Mouse (Mus musculus) brain, embryonic 14.5 days (tissue): ENCODE results near the gene Sidt2. TPM values are rescaled to one million over a fixed set of nuclear protein-coding genes. Genes with fewer than 3 reads are reported as not detected.

ENCODE experiments used
- DNase-seq: peaks from one replicate; pipeline ENCODE4 v3.0.0-alpha.2; 2011; ENCODE audit warnings: low read depth
- CTCF ChIP-seq: fragments of 200-500 bp; IDR thresholded peaks from 2 replicates; pipeline ENCODE4 v1.5.1; 2012; ENCODE audit warnings: inconsistent platforms, mild to moderate bottlenecking, moderate library complexity, borderline replicate concordance; ENCODE audit not compliant: insufficient read depth, insufficient read length; ENCODE audit errors: extremely low read depth
- POLR2A ChIP-seq: fragments of 200-500 bp; IDR thresholded peaks from 2 replicates; pipeline ENCODE4 v1.6.1; 2012; ENCODE audit warnings: mild to moderate bottlenecking, inconsistent platforms, borderline replicate concordance; ENCODE audit not compliant: poor library complexity, insufficient read depth, insufficient read length, severe bottlenecking; ENCODE audit errors: extremely low read depth
- polyA plus RNA-seq: library from polyadenylated mRNA; depleted of rRNA; stranded (reverse); fragments of >200 nt; gene quantifications from 2 replicates; pipeline ENCODE4 v1.2.3, GENCODE M21; 2012; rRNA removed

Sidt2 gene
- polyA plus RNA-seq, 1 experiment = 101 TPM

GRCm38 (mm10) chr9:45893681-45894080 lies 61.4 kb downstream of the Sidt2 start:
- DNase-seq = no peak
- TF ChIP-seq CTCF (no peak), POLR2A (no peak)

Other genes starting within 250 kb of the Sidt2 start
- gene Cep164, start 126.6 kb downstream of the Sidt2 start, polyA plus RNA-seq = 26.5 and 29.6 TPM in 2 replicates
- gene Bace1, start 116.7 kb downstream of the Sidt2 start, polyA plus RNA-seq = 39.2 and 52.9 TPM in 2 replicates
- 40.3 and 48.7 TPM in 2 replicates for gene Pcsk7, start 48.8 kb downstream of the Sidt2 start, polyA plus RNA-seq
- gene Rnf214, start 48.3 kb downstream of the Sidt2 start, polyA plus RNA-seq = 50.6 and 68.0 TPM in 2 replicates
- 5.7 and 7.3 TPM in 2 replicates for gene Tagln, start 19.2 kb downstream of the Sidt2 start, polyA plus RNA-seq
- 126 and 166 TPM in 2 replicates for gene Pafah1b2, start 57.4 kb upstream of the Sidt2 start, polyA plus RNA-seq
- gene Sik3, start 57.6 kb upstream of the Sidt2 start, polyA plus RNA-seq = 12.1 and 24.5 TPM in 2 replicates